Mouse (Mus musculus) T-cell, adult 2 months (primary cell): ENCODE measurements around the gene Angel2.

Source experiments
- DNase-seq: peaks from one replicate; pipeline ENCODE4 v3.0.0; 2022; ENCODE audit warnings: low spot score

Gene Angel2

DNA sequence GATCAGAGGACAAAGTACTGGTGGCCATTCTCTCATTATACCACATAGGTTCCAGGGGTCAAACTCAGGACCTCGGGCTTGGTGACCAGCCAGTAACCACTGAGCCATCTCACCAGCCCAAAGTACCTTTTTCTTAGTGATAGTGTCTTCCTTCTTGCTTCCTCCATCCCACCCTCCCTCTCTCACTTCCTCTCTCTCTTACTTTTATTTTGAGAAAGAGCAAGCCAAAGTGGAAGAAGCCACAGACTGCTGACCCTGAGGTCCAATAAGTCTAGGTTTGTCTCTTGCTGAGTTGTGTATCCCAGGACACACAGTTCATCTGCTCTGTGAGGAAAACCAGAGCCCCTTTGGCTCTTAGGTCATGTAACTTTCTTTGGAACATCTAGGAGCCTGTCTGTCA lies 55.6 kb downstream of the Angel2 start:
- no peak for DNase-seq

DNA sequence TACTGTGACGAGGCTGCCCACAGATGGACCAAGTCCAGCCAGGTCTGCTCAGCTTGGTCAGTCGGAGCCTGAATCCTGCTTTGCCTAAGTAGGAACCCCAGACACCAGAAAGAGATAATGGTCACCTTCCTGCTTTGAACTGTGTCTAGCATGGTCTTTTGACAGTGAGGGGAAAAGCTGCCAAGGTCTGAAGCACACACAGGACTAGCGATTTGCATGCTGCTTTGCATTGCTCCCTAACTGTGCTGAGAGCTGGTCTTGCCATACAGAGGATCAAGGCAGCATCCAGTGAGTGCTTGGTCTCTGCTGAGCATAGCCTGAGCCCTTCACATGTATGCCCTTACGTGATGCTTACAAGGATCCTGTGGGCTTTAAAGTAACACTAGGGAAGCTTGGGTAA lies 56.5 kb downstream of the Angel2 start:
- DNase-seq, result no peak

DNA sequence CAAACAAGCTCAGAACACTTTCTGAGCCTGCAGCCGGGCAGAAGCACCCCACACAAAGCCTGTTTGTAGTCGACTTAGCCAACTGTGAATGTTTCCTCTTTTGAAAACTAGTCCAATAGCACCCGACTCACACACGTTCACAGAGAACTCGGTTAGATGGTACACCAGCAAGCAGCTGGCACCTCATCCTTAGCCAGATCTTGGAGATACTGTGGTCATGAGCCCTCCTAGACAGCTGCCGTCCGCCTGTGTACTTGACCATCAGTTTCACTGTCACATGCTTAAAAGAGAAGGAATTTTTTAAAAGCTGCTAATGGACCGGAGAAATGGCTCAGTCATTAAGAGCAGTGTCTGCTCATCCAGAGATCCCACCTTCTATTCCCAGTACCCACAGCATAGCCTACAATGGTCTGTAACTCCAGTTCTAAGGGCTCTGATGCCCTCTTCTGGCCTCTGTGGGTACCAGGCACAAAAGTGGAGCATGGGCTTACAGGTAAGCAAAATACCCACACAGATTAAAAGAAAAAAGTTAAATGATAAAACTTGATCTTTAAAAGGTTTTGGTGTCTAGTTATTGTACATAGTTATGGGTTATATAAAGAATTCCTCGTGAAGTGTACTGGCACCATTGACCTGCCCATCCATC lies 64.6 kb downstream of the Angel2 start:
- no peak for DNase-seq

DNA sequence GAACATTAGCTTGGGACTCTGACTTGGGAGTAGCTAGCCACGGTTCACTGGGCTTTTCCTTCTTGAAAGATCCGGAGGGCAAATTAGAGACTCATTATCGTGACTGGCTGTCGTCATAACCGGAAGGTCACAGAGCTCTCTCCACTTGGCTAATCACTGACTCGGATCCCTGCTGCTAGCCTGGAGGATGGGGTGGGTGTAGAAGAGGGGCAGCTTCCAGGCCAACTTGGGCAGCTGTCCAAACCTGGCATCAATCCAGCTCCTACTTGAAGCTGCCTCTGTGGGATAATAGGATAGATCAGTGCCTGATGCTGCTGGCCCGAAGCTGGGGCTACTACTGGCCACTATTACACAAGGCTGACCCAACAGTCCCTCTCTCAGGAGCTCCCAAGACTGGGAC lies 70.6 kb downstream of the Angel2 start:
- DNase-seq, result no peak

DNA sequence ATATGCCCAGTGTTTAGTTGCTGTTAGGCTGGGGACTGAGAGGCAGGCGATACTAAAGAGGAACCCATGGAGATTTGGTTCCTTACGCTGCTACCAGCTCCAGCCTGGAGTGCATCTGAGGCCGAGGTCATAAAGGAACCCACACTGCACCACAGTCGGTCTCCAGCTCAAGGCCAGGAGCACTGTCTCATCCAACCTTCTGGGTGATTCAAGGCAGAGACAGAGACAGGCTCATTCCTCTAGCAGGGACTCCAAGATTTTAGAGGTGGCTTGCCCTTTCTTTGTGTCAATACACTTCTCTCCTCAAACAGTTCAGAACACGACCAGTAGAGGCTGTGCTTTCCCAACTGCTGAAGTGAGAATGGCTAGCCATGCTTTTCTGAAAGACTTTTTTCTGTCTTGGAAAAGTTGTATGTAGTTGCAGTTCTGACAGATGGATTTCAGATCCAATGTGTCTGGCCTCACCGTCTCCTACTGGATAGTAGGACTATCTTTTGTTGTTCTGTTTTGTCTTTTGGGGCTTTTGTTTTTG lies 71.5 kb downstream of the Angel2 start:
- no peak for DNase-seq
